Mouse (Mus musculus) stomach, embryonic 15.5 days (tissue): ENCODE results near the gene Zfp423. TPM values are rescaled to one million over a fixed set of nuclear protein-coding genes. Genes with fewer than 3 reads are reported as not detected.

Experiments
- ATAC-seq: fragments of 200-750 bp; cut with Nextera tagmentation; 2 replicates; pipeline ENCODE4 v1.8.0; 2017; ENCODE audit warnings: low read depth, moderate number of reproducible peaks, moderate TSS enrichment; ENCODE audit not compliant: insufficient read depth, low FRiP score
- H3K27ac ChIP-seq: fragments of 300-500 bp; sonication (generic); 2 replicates; pipeline ENCODE4 v1.5.1; 2015; ENCODE audit warnings: mild to moderate bottlenecking, inconsistent platforms
- H3K27me3 ChIP-seq: fragments of 300-500 bp; sonication (generic); replicated peaks from 2 replicates; pipeline ENCODE4 v1.6.1; 2015; ENCODE audit warnings: inconsistent platforms
- H3K36me3 ChIP-seq: fragments of 300-500 bp; sonication (generic); 2 replicates; pipeline ENCODE4 v1.6.1; 2015; ENCODE audit warnings: inconsistent platforms
- H3K4me1 ChIP-seq: fragments of 300-500 bp; sonication (generic); 2 replicates; pipeline ENCODE4 v1.6.1; 2015; ENCODE audit warnings: inconsistent platforms
- H3K4me2 ChIP-seq: fragments of 300-500 bp; sonication (generic); 2 replicates; pipeline ENCODE4 v1.6.1; 2015; ENCODE audit warnings: mild to moderate bottlenecking, inconsistent platforms
- H3K4me3 ChIP-seq: fragments of 300-500 bp; sonication (generic); replicated peaks from 2 replicates; pipeline ENCODE4 v1.5.1; 2015; ENCODE audit warnings: inconsistent platforms
- H3K9ac ChIP-seq: fragments of 300-500 bp; sonication (generic); 2 replicates; pipeline ENCODE4 v1.6.1; 2015; ENCODE audit warnings: inconsistent platforms
- H3K9me3 ChIP-seq: fragments of 300-500 bp; sonication (generic); 2 replicates; pipeline ENCODE4 v1.6.1; 2016; ENCODE audit warnings: inconsistent platforms
- WGBS: fragments of 180-500 bp; shearing (Covaris S2); methylation state at CpG from one replicate; pipeline ENCODE4 v1.1.7; 2015; 5-methylcytosine and 5-hydroxymethylcytosine counted together
- polyA plus RNA-seq: library from polyadenylated mRNA; unstranded; fragments of >200 nt; fragmentation: Nextera tagmentation; extraction: Ambion mirVana; gene quantifications from 2 replicates; pipeline ENCODE4 v1.2.1, GENCODE M21; 2015

Zfp423 gene
- polyA plus RNA-seq, 1 experiment from 2014 or later: 9.3 TPM

DNA sequence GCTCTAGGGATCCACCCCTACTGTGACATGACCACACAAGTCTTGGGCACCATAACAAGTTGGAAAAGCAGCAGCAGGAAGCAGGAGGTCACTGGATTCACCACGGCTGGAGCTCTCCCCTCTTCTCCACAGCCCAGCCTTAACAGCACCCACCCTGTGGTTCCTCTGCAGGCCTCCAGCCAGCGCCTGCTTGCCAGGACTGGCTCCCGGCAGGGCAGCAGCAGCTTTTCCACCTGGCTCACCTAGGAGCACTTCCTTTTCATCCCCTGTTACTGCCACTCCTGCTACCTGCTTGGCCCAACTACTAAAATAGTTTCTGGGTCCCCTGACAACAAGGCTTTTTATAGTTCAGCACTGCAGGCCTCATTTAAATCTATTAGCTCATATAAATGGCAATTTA, 279.4 kb downstream of the Zfp423 start:
- no peak overlapping the region for H3K9ac ChIP-seq
- no peak overlapping the region for H3K4me2 ChIP-seq
- H3K27ac ChIP-seq: no peak overlapping the region
- WGBS: 69% methylated on average over 3 of the region's 3 CpGs
- H3K4me1 ChIP-seq: no peaks in the 10 kb centered on the region
- H3K4me3 ChIP-seq: no peak overlapping the region
- 0 out of 2 replicates have a peak, but pooled peaks cover 3% of the 10 kb centered on the region for H3K36me3 ChIP-seq
- no peak for ATAC-seq
- H3K9me3 ChIP-seq: no peaks in the 10 kb centered on the region
- no peaks in the 10 kb centered on the region for H3K27me3 ChIP-seq

DNA sequence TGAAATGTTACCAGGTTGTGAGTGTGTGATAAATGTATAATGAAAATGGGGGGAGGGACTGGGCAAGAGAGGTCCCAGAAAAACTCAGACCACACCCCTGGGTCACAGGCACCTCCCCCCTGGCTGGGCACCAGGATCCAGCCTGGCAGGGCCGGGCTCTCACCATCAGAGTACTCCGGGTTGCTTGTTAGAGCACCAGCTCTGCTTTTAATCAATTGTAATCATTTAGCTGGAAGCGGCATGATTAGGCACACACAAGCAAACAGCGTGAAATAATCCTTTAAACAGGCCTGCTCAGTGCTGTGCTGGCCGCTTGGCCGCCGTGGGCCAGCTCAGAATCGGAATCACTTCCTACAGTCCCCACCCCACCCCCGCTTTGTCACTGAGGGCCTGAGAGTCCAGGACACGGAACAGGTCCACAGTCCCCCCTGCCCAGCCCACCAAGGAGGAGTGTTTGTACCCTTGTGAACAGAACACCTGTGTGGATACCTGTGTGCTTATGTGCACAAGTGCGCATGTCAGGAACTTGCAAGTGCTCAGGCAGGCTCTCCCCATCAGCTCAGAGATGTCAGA, 279.9 kb downstream of the Zfp423 start:
- Histone ChIP-seq H3K4me1 (no peaks in the 10 kb centered on the region), H3K4me2 (no peak overlapping the region), H3K4me3 (no peak overlapping the region), H3K36me3 (no peaks in the 10 kb centered on the region), H3K9me3 (no peaks in the 10 kb centered on the region), H3K9ac (no peak overlapping the region), H3K27me3 (no peaks in the 10 kb centered on the region), H3K27ac (no peak overlapping the region)
- 85% methylated on average over 11 of the region's 11 CpGs for WGBS
- ATAC-seq: no peak; the same call in 1 of the 2 replicates

GRCm38 (mm10) chr8:87675411-87675810, 284.0 kb downstream of the Zfp423 start:
- WGBS: 83% methylated on average over 9 of the region's 9 CpGs
- H3K36me3 ChIP-seq: no peaks in the 10 kb centered on the region
- no peak overlapping the region for H3K4me3 ChIP-seq
- no peak overlapping the region for H3K27ac ChIP-seq
- ATAC-seq: no peak
- no peaks in the 10 kb centered on the region for H3K4me1 ChIP-seq
- no peak overlapping the region for H3K4me2 ChIP-seq
- no peak overlapping the region for H3K9ac ChIP-seq
- no peaks in the 10 kb centered on the region for H3K27me3 ChIP-seq
- H3K9me3 ChIP-seq: no peaks in the 10 kb centered on the region

GRCm38 (mm10) chr8:87674157-87674556, 285.2 kb downstream of the Zfp423 start:
- H3K27me3 ChIP-seq: no peaks in the 10 kb centered on the region

DNA sequence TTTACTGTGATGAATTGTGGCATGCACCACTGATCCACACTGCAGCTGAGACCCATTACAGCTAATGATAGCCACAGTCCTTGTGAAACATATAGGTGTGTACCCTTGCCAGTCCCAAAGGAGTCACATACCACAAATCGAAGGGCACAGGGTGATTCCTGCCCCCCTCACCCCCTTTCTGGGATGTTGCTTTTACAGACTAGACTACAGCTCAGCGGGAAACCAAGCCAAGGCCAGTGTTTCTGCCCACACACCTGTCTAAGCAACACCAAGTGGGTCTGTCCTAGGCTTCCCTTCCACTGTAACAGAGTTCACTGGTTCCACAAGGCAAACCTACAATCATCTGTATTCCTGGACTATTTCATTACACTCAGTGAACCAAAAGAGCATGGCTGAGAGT, 287.2 kb downstream of the Zfp423 start:
- 91% methylated on average over 2 of the region's 2 CpGs for WGBS
- no peak overlapping the region for H3K9ac ChIP-seq
- H3K4me1 ChIP-seq: no peaks in the 10 kb centered on the region
- no peaks in the 10 kb centered on the region for H3K27me3 ChIP-seq
- H3K27ac ChIP-seq: no peak overlapping the region
- no peak for ATAC-seq
- H3K36me3 ChIP-seq: no peaks in the 10 kb centered on the region
- H3K9me3 ChIP-seq: no peaks in the 10 kb centered on the region
- no peak overlapping the region for H3K4me3 ChIP-seq
- no peak overlapping the region for H3K4me2 ChIP-seq

More at GRCm38 (mm10) chr8:87674157-87674556, 285.2 kb downstream of the Zfp423 start:
- no peak overlapping the region for H3K27ac ChIP-seq
- WGBS: 53% methylated on average over 7 of the region's 7 CpGs
- H3K36me3 ChIP-seq: no peaks in the 10 kb centered on the region
- H3K4me1 ChIP-seq: no peaks in the 10 kb centered on the region
- no peaks in the 10 kb centered on the region for H3K9me3 ChIP-seq
- H3K4me2 ChIP-seq: no peak overlapping the region
- no peak for ATAC-seq
- no peak overlapping the region for H3K4me3 ChIP-seq
- no peak overlapping the region for H3K9ac ChIP-seq

DNA sequence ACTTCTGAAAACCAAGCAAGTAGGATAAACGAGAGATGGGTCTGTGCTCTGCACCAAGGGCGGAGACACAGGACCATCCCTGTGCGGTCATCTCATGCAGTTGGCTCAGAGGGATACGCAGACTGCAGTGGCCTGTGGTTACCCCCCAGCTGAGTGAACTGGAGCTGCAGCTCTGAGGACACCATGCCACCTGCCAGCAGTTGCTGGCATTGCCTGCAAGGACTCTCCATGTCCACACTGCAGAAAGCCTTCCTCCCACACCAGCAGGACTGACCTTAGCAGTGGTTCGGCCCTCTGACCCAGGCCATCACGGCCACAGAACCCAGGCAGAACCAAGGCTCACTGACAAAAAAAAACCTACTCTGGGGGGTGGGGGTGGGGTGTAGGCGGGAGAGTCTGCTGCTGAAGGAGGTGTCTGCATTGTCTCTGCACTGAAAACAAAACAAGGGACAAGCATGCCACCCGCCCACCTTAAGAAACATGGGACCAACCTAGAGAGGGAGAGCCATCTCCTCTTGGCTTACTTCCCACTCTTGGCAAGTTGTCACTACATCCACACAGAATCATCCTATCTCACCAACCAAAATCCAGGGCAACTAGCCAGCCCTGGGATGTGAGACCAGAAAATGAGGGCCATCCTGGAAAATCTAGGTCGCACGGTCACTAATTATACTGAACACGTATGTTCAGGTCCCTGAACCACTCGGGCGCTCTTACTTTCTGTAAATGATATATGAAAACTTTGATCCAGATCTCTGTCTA, 288.0 kb downstream of the Zfp423 start:
- Histone ChIP-seq H3K4me2 (no peak overlapping the region), H3K27ac (no peak overlapping the region), H3K9ac (no peak overlapping the region), H3K4me3 (no peak overlapping the region), H3K36me3 (no peaks in the 10 kb centered on the region), H3K9me3 (no peaks in the 10 kb centered on the region), H3K4me1 (no peaks in the 10 kb centered on the region), H3K27me3 (no peaks in the 10 kb centered on the region)
- ATAC-seq: no peak
- 88% methylated on average over 13 of the region's 13 CpGs for WGBS

- Histone ChIP-seq H3K4me3 (no peak overlapping the region), H3K27ac (no peak overlapping the region), H3K9ac (no peak overlapping the region), H3K4me2 (no peak overlapping the region), H3K4me1 (no peaks in the 10 kb centered on the region), H3K9me3 (no peaks in the 10 kb centered on the region), H3K27me3 (no peaks in the 10 kb centered on the region), H3K36me3 (no peaks in the 10 kb centered on the region)
- no peak for ATAC-seq
- WGBS: 91% methylated on average over 3 of the region's 3 CpGs
Measured at GRCm38 (mm10) chr8:87670232-87670631, 289.2 kb downstream of the Zfp423 start.

DNA sequence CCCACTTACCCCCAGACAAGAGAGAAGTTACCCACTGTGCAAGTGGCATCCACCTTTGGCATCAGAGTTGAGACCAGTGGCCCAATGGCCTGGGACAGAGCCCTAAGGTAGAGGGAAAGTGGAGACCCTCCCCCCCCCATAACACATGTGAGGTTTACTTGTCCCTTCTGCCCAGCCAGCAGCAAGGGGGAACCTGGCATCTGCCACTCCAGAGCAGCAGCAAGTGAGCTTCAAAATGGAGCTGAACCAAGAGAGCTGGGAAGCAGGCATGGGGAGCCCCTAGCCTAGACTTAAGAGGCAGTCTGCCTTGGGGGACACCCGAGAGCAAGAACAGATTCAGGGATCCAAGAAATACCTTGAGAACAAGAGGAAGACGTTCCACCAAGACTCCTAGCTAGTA, 290.7 kb downstream of the Zfp423 start:
- Histone ChIP-seq H3K36me3 (no peaks in the 10 kb centered on the region), H3K4me3 (no peak overlapping the region), H3K4me1 (no peaks in the 10 kb centered on the region), H3K27me3 (peaks cover 2% of the 10 kb centered on the region; the same call in 1 of the 2 replicates), H3K9me3 (no peaks in the 10 kb centered on the region), H3K9ac (no peak overlapping the region), H3K27ac (no peak overlapping the region), H3K4me2 (no peak overlapping the region)
- WGBS: 75% methylated on average over 2 of the region's 2 CpGs
- ATAC-seq: no peak

GRCm38 (mm10) chr8:87667914-87668643, 291.3 kb downstream of the Zfp423 start:
- H3K36me3 ChIP-seq: no peaks in the 10 kb centered on the region
- no peaks in the 10 kb centered on the region for H3K9me3 ChIP-seq
- no peak overlapping the region for H3K4me2 ChIP-seq
- no peak overlapping the region for H3K9ac ChIP-seq
- H3K4me3 ChIP-seq: no peak overlapping the region
- 78% methylated on average over 26 of the region's 26 CpGs for WGBS
- H3K27ac ChIP-seq: no peak overlapping the region
- peaks cover 9% of the 10 kb centered on the region for H3K27me3 ChIP-seq
- ATAC-seq: no peak
- H3K4me1 ChIP-seq: peaks cover 2% of the 10 kb centered on the region; the same call in 1 of the 2 replicates

DNA sequence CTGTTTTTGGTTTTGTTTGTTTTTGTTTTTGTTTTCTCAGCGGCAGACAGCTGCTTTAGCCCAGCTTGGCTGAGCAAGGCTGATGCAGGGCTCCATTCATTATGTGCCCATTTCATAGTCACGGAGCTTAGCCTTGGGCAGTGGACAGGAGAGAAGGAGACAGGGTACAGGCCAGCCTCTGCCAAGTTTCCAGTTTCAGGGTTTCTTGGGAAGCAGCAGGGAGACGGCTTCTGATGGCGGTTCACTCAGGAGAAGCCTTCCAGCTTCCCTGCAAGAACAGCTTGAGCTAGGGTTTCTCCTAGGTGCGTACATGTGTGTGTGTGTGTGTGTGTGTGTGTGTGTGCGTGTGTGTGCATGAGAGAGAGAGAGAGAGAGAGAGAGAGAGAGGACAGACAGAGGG, 292.1 kb downstream of the Zfp423 start:
- H3K27me3 ChIP-seq: peaks cover 17% of the 10 kb centered on the region
- WGBS: 78% methylated on average over 6 of the region's 6 CpGs
- H3K4me3 ChIP-seq: no peak overlapping the region
- no peak overlapping the region for H3K9ac ChIP-seq
- no peaks in the 10 kb centered on the region for H3K36me3 ChIP-seq
- no peak overlapping the region for H3K27ac ChIP-seq
- peaks cover 10% of the 10 kb centered on the region; the same call in 1 of the 2 replicates for H3K4me1 ChIP-seq
- H3K4me2 ChIP-seq: no peak overlapping the region
- no peak for ATAC-seq
- no peaks in the 10 kb centered on the region for H3K9me3 ChIP-seq

DNA sequence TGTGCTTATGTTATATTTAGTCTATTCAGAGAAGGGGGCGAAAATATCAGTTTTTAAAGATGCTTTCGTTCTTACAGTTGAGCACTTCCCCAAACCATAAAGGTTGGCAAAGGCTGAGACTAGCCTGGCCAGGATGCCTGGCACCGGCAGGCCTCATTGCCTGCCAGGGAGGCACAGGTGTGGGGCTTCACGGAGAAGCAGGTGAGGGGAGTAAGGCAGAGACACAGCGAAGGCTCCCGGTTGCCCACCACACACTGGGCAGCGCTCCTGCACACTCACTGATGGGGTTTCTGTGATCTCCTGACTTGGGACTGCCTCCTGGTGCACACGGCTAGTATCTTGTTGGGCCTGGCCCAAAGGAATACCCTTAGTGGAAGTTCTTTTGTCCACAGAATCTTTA, 294.1 kb downstream of the Zfp423 start:
- peaks cover 19% of the 10 kb centered on the region for H3K4me1 ChIP-seq
- no peaks in the 10 kb centered on the region for H3K9me3 ChIP-seq
- ATAC-seq: no peak
- no peak overlapping the region for H3K9ac ChIP-seq
- peaks cover 28% of the 10 kb centered on the region for H3K27me3 ChIP-seq
- no peak overlapping the region for H3K4me3 ChIP-seq
- no peak overlapping the region for H3K4me2 ChIP-seq
- no peak overlapping the region for H3K27ac ChIP-seq
- no peaks in the 10 kb centered on the region for H3K36me3 ChIP-seq
- WGBS: 88% methylated on average over 8 of the region's 8 CpGs

DNA sequence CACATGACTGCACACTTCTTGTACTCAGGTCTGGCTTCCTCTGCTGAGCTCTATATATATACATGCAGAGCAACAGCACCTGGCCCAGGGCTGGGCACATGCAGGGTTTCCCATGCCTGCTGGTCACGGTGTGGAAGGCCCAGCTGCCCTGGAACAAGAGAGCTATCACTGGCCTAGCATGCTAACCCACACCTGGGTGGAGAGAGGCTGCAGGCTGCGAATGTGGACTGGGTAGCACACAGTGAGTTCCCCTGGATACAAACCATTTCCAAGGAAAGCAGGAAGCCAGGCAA, 295.2 kb downstream of the Zfp423 start:
- no peak overlapping the region for H3K9ac ChIP-seq
- H3K4me3 ChIP-seq: no peak overlapping the region
- peaks cover 33% of the 10 kb centered on the region for H3K27me3 ChIP-seq
- no peak overlapping the region for H3K27ac ChIP-seq
- no peak for ATAC-seq
- H3K36me3 ChIP-seq: no peaks in the 10 kb centered on the region
- H3K9me3 ChIP-seq: no peaks in the 10 kb centered on the region
- peaks cover 24% of the 10 kb centered on the region for H3K4me1 ChIP-seq
- no peak overlapping the region for H3K4me2 ChIP-seq
- WGBS: 93% methylated on average over 2 of the region's 2 CpGs
